Mouse (Mus musculus) stomach, postnatal 0 days (tissue): Measurements from ENCODE around the gene Nectin1. TPM values are rescaled to one million over a fixed set of nuclear protein-coding genes. Genes with fewer than 3 reads are reported as not detected.

Source experiments
- ATAC-seq: fragments of 200-750 bp; cut with Nextera tagmentation; 2 replicates; pipeline ENCODE4 v1.8.0; 2017; ENCODE audit not compliant: low FRiP score, low TSS enrichment
- DNase-seq: peaks from one replicate; pipeline ENCODE4 v3.0.0-alpha.2; 2016; ENCODE audit warnings: low spot score
- H3K27ac ChIP-seq: fragments of 300-500 bp; sonication (generic); replicated peaks from 2 replicates; pipeline ENCODE4 v1.5.1; 2014; ENCODE audit warnings: mild to moderate bottlenecking, control low read depth
- H3K27me3 ChIP-seq: fragments of 300-500 bp; sonication (generic); 2 replicates; pipeline ENCODE4 v1.6.1; 2014; ENCODE audit warnings: low read length; ENCODE audit not compliant: control insufficient read depth, insufficient read depth
- H3K36me3 ChIP-seq: fragments of 300-500 bp; sonication (generic); 2 replicates; pipeline ENCODE4 v1.6.1; 2014; ENCODE audit warnings: low read length, mixed read lengths; ENCODE audit not compliant: control insufficient read depth, insufficient read depth
- H3K4me1 ChIP-seq: fragments of 300-500 bp; sonication (generic); replicated peaks from 2 replicates; pipeline ENCODE4 v1.6.1; 2014; ENCODE audit warnings: antibody characterized with exemption; ENCODE audit not compliant: control insufficient read depth, insufficient read depth
- H3K4me2 ChIP-seq: fragments of 300-500 bp; sonication (generic); replicated peaks from 2 replicates; pipeline ENCODE4 v1.6.1; 2014; ENCODE audit warnings: low read depth, mild to moderate bottlenecking, control low read depth, moderate library complexity
- H3K4me3 ChIP-seq: fragments of 300-500 bp; sonication (generic); 2 replicates; pipeline ENCODE4 v1.5.1; 2014; ENCODE audit warnings: low read depth, low read length, control low read depth
- H3K9ac ChIP-seq: fragments of 300-500 bp; sonication (generic); 2 replicates; pipeline ENCODE4 v1.6.1; 2014; ENCODE audit warnings: mild to moderate bottlenecking, low read length, control low read depth, mixed read lengths
- H3K9me3 ChIP-seq: fragments of 300-500 bp; sonication (generic); 2 replicates; pipeline ENCODE4 v1.6.1; 2016; ENCODE audit warnings: low read length; ENCODE audit not compliant: control insufficient read depth
- CTCF ChIP-seq: IDR thresholded peaks from 2 replicates; pipeline ENCODE4 v1.5.1; 2016; ENCODE audit warnings: antibody characterized with exemption, low read depth, mild to moderate bottlenecking, moderate library complexity
- EP300 ChIP-seq: optimal IDR thresholded peaks from 2 replicates; pipeline ENCODE3; 2016; ENCODE audit warnings: antibody characterized with exemption
- WGBS: fragments of 180-500 bp; shearing (Covaris S2); extraction: QIAGEN DNeasy Blood & Tissue Kit; methylation state at CpG from one replicate; pipeline ENCODE4 v1.1.7; 2014; 5-methylcytosine and 5-hydroxymethylcytosine counted together
- polyA plus RNA-seq: library from polyadenylated mRNA; unstranded; fragments of >200 nt; fragmentation: Nextera tagmentation; extraction: Ambion mirVana; gene quantifications from 2 replicates; pipeline ENCODE4 v1.2.1, GENCODE M21; 2015

The Nectin1 gene
- polyA plus RNA-seq, 1 experiment from 2014 or later = 5.9 TPM

DNA sequence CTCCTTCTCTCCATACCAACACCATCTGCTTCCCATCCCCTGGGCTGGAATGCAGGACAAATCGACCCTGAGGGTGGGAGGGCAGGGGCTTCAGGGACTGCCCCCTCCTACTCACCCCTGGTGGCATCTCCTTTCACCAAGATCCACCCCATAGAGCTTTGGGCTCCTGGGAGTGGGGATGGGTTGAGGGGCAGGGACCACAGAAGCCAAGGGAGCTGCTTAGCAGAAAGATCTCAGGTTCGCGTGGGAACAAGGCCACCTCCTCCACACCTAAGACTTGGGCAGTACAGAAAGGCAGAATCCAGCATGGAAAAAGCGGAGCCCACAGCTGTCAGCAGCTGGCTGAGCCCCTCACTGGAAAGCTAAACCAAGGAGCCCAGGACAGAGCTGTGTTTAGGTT lies 64.3 kb downstream of the Nectin1 start:
- ATAC-seq = no peak
- Histone ChIP-seq H3K36me3 (0 out of 2 replicates have a peak, but pooled peaks cover 2% of the 10 kb centered on the region), H3K9me3 (no peaks in the 10 kb centered on the region), H3K27me3 (no peaks in the 10 kb centered on the region), H3K9ac (no peak overlapping the region), H3K4me3 (no peak overlapping the region), H3K27ac (no peak overlapping the region), H3K4me1 (no peaks in the 10 kb centered on the region), H3K4me2 (no peak overlapping the region)
- DNase-seq = no peak
- TF ChIP-seq CTCF (no peak), EP300 (no peak)
- WGBS = 25% methylated on average over 4 of the region's 4 CpGs

DNA sequence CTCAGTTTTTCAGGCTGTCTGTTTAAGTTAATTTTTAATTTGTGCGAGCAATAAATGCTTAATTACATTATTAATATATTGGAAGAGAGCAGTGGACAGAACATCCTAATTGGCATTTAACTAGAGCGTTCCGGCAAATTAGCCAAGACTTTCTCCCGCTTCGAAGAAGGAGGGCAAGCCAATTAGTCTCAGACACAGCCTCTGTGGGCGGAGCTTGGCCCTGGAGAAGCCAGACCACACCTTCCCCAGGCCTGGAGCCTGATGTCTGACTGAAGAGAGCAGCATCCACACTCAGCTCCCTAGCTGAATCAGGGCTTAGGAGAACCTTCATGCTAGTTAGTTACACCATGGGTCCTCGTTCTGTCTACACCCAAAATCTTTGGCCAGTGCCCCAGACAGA lies 64.8 kb downstream of the Nectin1 start:
- Histone ChIP-seq H3K9ac (no peak overlapping the region), H3K4me1 (no peaks in the 10 kb centered on the region), H3K27ac (no peak overlapping the region), H3K9me3 (no peaks in the 10 kb centered on the region), H3K4me3 (no peak overlapping the region), H3K36me3 (0 out of 2 replicates have a peak, but pooled peaks cover 2% of the 10 kb centered on the region), H3K4me2 (no peak overlapping the region), H3K27me3 (no peaks in the 10 kb centered on the region)
- TF ChIP-seq CTCF (no peak), EP300 (no peak)
- DNase-seq (no peak), ATAC-seq (no peak)
- WGBS = 30% methylated on average over 7 of the region's 7 CpGs

GRCm38 (mm10) chr9:43813156-43813555 lies 69.4 kb downstream of the Nectin1 start:
- Histone ChIP-seq H3K4me1 (no peaks in the 10 kb centered on the region), H3K4me2 (no peak overlapping the region), H3K36me3 (no peaks in the 10 kb centered on the region), H3K27me3 (no peaks in the 10 kb centered on the region), H3K9me3 (no peaks in the 10 kb centered on the region), H3K4me3 (no peak overlapping the region), H3K27ac (no peak overlapping the region), H3K9ac (no peak overlapping the region)
- TF ChIP-seq CTCF (no peak), EP300 (no peak)
- ATAC-seq (no peak), DNase-seq (no peak)
- WGBS = 75% methylated on average over 2 of the region's 2 CpGs

DNA sequence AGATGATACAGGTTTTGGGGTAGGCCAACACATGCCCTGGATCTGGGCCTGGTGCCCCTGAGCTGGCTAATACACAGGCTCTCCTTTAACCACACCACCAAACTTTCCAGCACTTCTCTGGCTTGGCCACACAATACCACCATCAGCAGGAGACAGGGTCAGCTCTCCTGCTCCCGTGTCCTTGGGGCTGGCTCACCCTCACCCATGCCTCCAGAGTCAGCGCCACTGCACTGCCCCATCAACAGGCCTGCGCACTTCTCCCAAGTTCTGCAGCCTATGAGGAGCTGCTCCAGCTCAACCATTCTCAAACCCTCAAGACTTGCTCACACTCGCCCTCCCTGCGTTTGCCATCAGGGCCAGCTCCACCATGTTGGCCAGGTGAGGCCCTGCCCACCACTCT lies 78.4 kb downstream of the Nectin1 start:
- H3K4me1 ChIP-seq = no peaks in the 10 kb centered on the region
- no peaks in the 10 kb centered on the region for H3K9me3 ChIP-seq
- no peak for TF ChIP-seq EP300
- TF ChIP-seq CTCF = no peak
- H3K4me3 ChIP-seq = no peak overlapping the region
- no peaks in the 10 kb centered on the region for H3K27me3 ChIP-seq
- H3K27ac ChIP-seq = no peak overlapping the region
- H3K4me2 ChIP-seq = no peak overlapping the region
- WGBS = 85% methylated on average over 5 of the region's 5 CpGs
- H3K36me3 ChIP-seq = no peaks in the 10 kb centered on the region
- DNase-seq (no peak), ATAC-seq (no peak)
- H3K9ac ChIP-seq = no peak overlapping the region

DNA sequence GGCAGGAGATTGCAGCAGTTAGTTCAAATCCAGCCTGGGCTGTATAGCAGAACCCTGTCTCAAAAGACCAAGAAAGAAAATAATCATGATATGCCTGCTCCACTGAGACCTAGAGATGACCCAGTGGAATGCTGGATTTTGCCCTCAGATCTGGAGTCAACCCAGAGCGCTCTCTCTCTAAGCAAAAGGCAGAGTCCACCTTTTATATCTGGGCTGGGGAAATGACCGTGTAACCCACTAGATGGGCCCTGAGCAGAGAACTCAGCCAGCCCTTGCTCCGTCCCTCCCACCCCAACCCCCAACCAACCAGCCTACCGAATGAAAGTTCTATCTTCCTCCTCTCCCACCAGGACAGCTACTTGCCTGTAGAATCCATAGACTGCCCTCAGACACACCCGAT lies 81.4 kb downstream of the Nectin1 start:
- no peak overlapping the region for H3K9ac ChIP-seq
- no peak overlapping the region for H3K4me2 ChIP-seq
- no peaks in the 10 kb centered on the region for H3K36me3 ChIP-seq
- no peaks in the 10 kb centered on the region for H3K4me1 ChIP-seq
- no peak overlapping the region for H3K27ac ChIP-seq
- ATAC-seq (no peak), DNase-seq (no peak)
- TF ChIP-seq EP300 (no peak), CTCF (no peak)
- H3K27me3 ChIP-seq = no peaks in the 10 kb centered on the region
- no peak overlapping the region for H3K4me3 ChIP-seq
- WGBS = 69% methylated on average over 5 of the region's 5 CpGs
- H3K9me3 ChIP-seq = no peaks in the 10 kb centered on the region

- TF ChIP-seq CTCF (no peak), EP300 (no peak)
- Histone ChIP-seq H3K4me3 (no peak overlapping the region), H3K9me3 (no peaks in the 10 kb centered on the region), H3K27me3 (no peaks in the 10 kb centered on the region), H3K27ac (no peak overlapping the region), H3K4me1 (no peaks in the 10 kb centered on the region), H3K36me3 (no peaks in the 10 kb centered on the region), H3K4me2 (no peak overlapping the region), H3K9ac (no peak overlapping the region)
- DNase-seq (no peak), ATAC-seq (no peak)
- 43% methylated on average over 8 of the region's 8 CpGs for whole genome bisulfite sequencing
Measured at GRCm38 (mm10) chr9:43826558-43827253, 82.9 kb downstream of the Nectin1 start.
